Mouse (Mus musculus) spleen, adult 12 weeks (tissue): ENCODE measurements at regions not wholly inside any gene's neighbourhood (a gene's known extent, or its start where the extent isn't known, plus 50 kb on each side); places are given as distances from the start of the nearest gene placed in this dataset.

Experiments used
- DNase-seq: peaks from one replicate; pipeline ENCODE4 v3.0.0; 2022; ENCODE audit warnings: low spot score

- DNase-seq: no peak
Measured at GRCm38 (mm10) chr1:64198781-64199180, 76.7 kb upstream of the Klf7 start.

- DNase-seq: no peak
Measured at GRCm38 (mm10) chr1:64198322-64198721, 76.2 kb upstream of the Klf7 start.

- DNase-seq: no peak
Measured at GRCm38 (mm10) chr1:64195970-64196491, 73.9 kb upstream of the Klf7 start.

- DNase-seq: no peak
Measured at GRCm38 (mm10) chr1:64195294-64195693, 73.2 kb upstream of the Klf7 start.

GRCm38 (mm10) chr1:64193150-64193838, 71.2 kb upstream of the Klf7 start:
- no peak for DNase-seq

- no peak for DNase-seq
Measured at GRCm38 (mm10) chr1:64192736-64193135, 70.7 kb upstream of the Klf7 start.

- DNase-seq: no peak
Measured at GRCm38 (mm10) chr1:64191242-64192220, 69.4 kb upstream of the Klf7 start.

GRCm38 (mm10) chr1:64190705-64191104, 68.6 kb upstream of the Klf7 start:
- DNase-seq: no peak

GRCm38 (mm10) chr1:64190097-64190496, 68.0 kb upstream of the Klf7 start:
- DNase-seq: no peak

- no peak for DNase-seq
Measured at GRCm38 (mm10) chr1:64189471-64189870, 67.4 kb upstream of the Klf7 start.

GRCm38 (mm10) chr1:64187796-64188513, 65.9 kb upstream of the Klf7 start:
- DNase-seq: no peak

- DNase-seq: no peak
Measured at GRCm38 (mm10) chr1:64173708-64174107, 51.6 kb upstream of the Klf7 start.

- no peak for DNase-seq
Measured at GRCm38 (mm10) chr1:64172122-64172521, 50.0 kb upstream of the Klf7 start.
